Mouse (Mus musculus): ENCODE data around the gene Mmp15. TPM values are rescaled to one million over a fixed set of nuclear protein-coding genes. Genes with fewer than 3 reads are reported as not detected.
A peak's percentile ranks its signal among the peaks of the same experiment; 100 is the strongest.

Gene Mmp15
- polyA plus RNA-seq, 1 experiment from 2014 or later: 18.4 TPM

- WGBS: 94% methylated on average over 5 of the region's 5 CpGs
- Histone ChIP-seq H3K9me3 (no peaks in the 10 kb centered on the region), H3K9ac (peak overlapping the region; percentile 20; the same call in 1 of the 2 replicates), H3K36me3 (peaks cover 64% of the 10 kb centered on the region), H3K27me3 (no peaks in the 10 kb centered on the region), H3K4me1 (replicated peaks) (peaks cover 61% of the 10 kb centered on the region), H3K27ac (no peak overlapping the region; the same call in 1 of the 2 replicates), H3K4me3 (no peak overlapping the region), H3K4me2 (no peak overlapping the region)
- no peak for ATAC-seq (ENCODE audit: low FRiP score)
Observed at GRCm38 (mm10) chr8:95326822-95327221, 25.2 kb upstream of the Mmp15 start.

- no peaks in the 10 kb centered on the region for H3K9me3 ChIP-seq
- no peaks in the 10 kb centered on the region for H3K27me3 ChIP-seq
- WGBS: 87% methylated on average over 45 of the region's 46 CpGs
- H3K36me3 ChIP-seq: peaks cover 64% of the 10 kb centered on the region
- no peak for ATAC-seq (ENCODE audit: low FRiP score)
- H3K27ac ChIP-seq: no peak overlapping the region
- no peak overlapping the region for H3K4me2 ChIP-seq
- H3K4me3 ChIP-seq: no peak overlapping the region
- H3K4me1 ChIP-seq (replicated peaks): peaks cover 67% of the 10 kb centered on the region
- 0 out of 2 replicates have a peak overlapping the region, but pooled peaks have one; percentile 8 for H3K9ac ChIP-seq
Observed at GRCm38 (mm10) chr8:95327866-95328465, 24.1 kb upstream of the Mmp15 start.

- H3K36me3 ChIP-seq: peaks cover 53% of the 10 kb centered on the region
- 86% methylated on average over 1 of the region's 1 CpGs for WGBS
- no peak for ATAC-seq (ENCODE audit: low FRiP score)
Observed at GRCm38 (mm10) chr8:95330367-95330766, 21.7 kb upstream of the Mmp15 start.

GRCm38 (mm10) chr8:95331156-95331719, 20.8 kb upstream of the Mmp15 start:
- Histone ChIP-seq H3K4me1 (replicated peaks) (peaks cover 53% of the 10 kb centered on the region), H3K9ac (peak overlapping the region; percentile 99), H3K4me2 (peak overlapping the region; percentile 74), H3K27ac (peak overlapping the region; percentile 97), H3K36me3 (peaks cover 44% of the 10 kb centered on the region), H3K9me3 (no peaks in the 10 kb centered on the region), H3K4me3 (peak overlapping the region; percentile 85), H3K27me3 (no peaks in the 10 kb centered on the region)
- under 1% methylated on average over 38 of the region's 38 CpGs for WGBS
- peak; percentile 47 for ATAC-seq (ENCODE audit: low FRiP score)

More at GRCm38 (mm10) chr8:95330367-95330766, 21.7 kb upstream of the Mmp15 start:
- Histone ChIP-seq H3K27ac (peak overlapping the region; percentile 97; the same call in 1 of the 2 replicates), H3K9me3 (no peaks in the 10 kb centered on the region), H3K4me1 (replicated peaks) (peaks cover 60% of the 10 kb centered on the region), H3K4me3 (peak overlapping the region; percentile 85), H3K27me3 (no peaks in the 10 kb centered on the region), H3K9ac (peak overlapping the region; percentile 99), H3K4me2 (peak overlapping the region; percentile 74)

GRCm38 (mm10) chr8:95331720-95332436, 20.2 kb upstream of the Mmp15 start, which contains the start of the genes Zfp319 and Usb1:
Gene Zfp319 (minus strand): TSS chr8:95331950.
Gene Usb1 (plus strand): TSS chr8:95332284.
- under 1% methylated on average over 78 of the region's 80 CpGs for WGBS
- ATAC-seq (ENCODE audit: low FRiP score): peak; percentile 92
- H3K9me3 ChIP-seq: no peaks in the 10 kb centered on the region

GRCm38 (mm10) chr8:95332437-95333199, 19.4 kb upstream of the Mmp15 start:
- Histone ChIP-seq H3K9ac (peak overlapping the region; percentile 99), H3K27me3 (no peaks in the 10 kb centered on the region), H3K4me3 (peak overlapping the region; percentile 85), H3K36me3 (peaks cover 36% of the 10 kb centered on the region), H3K9me3 (no peaks in the 10 kb centered on the region), H3K27ac (peak overlapping the region; percentile 97), H3K4me2 (peak overlapping the region; percentile 74), H3K4me1 (replicated peaks) (peaks cover 40% of the 10 kb centered on the region)
- WGBS: 24% methylated on average over 21 of the region's 21 CpGs
- no peak for ATAC-seq (ENCODE audit: low FRiP score)

More at GRCm38 (mm10) chr8:95331720-95332436, 20.2 kb upstream of the Mmp15 start, which contains the start of the genes Zfp319 and Usb1:
- Histone ChIP-seq H3K9ac (peak within 1 kb of the TSS; percentile 99), H3K27me3 (no peaks in the 10 kb centered on the region), H3K4me3 (peak within 1 kb of the TSS; percentile 85), H3K4me1 (replicated peaks) (peaks cover 47% of the 10 kb centered on the region), H3K36me3 (peaks cover 37% of the 10 kb centered on the region), H3K4me2 (peak within 1 kb of the TSS; percentile 74), H3K27ac (peak within 1 kb of the TSS; percentile 97)

- WGBS: 94% methylated on average over 1 of the region's 1 CpGs
- H3K4me3 ChIP-seq: no peak overlapping the region
- H3K4me2 ChIP-seq: no peak overlapping the region
- H3K9ac ChIP-seq: no peak overlapping the region
- no peaks in the 10 kb centered on the region for H3K27me3 ChIP-seq
- H3K27ac ChIP-seq: no peak overlapping the region
- H3K36me3 ChIP-seq: peaks cover 45% of the 10 kb centered on the region
- ATAC-seq (ENCODE audit: low FRiP score): no peak
- no peaks in the 10 kb centered on the region for H3K9me3 ChIP-seq
- H3K4me1 ChIP-seq (replicated peaks): peaks cover 13% of the 10 kb centered on the region
Observed at GRCm38 (mm10) chr8:95335706-95336105, 16.4 kb upstream of the Mmp15 start.

GRCm38 (mm10) chr8:95336363-95336762, 15.7 kb upstream of the Mmp15 start:
- ATAC-seq (ENCODE audit: low FRiP score): no peak
- Histone ChIP-seq H3K4me1 (replicated peaks) (peaks cover 11% of the 10 kb centered on the region), H3K4me3 (no peak overlapping the region), H3K9me3 (no peaks in the 10 kb centered on the region), H3K4me2 (no peak overlapping the region), H3K36me3 (peaks cover 51% of the 10 kb centered on the region), H3K27me3 (no peaks in the 10 kb centered on the region), H3K27ac (no peak overlapping the region), H3K9ac (no peak overlapping the region)

GRCm38 (mm10) chr8:95341721-95342120, 10.3 kb upstream of the Mmp15 start:
- WGBS: 70% methylated on average over 5 of the region's 5 CpGs
- Histone ChIP-seq H3K4me3 (no peak overlapping the region), H3K36me3 (peaks cover 76% of the 10 kb centered on the region), H3K4me2 (no peak overlapping the region), H3K27me3 (no peaks in the 10 kb centered on the region), H3K9me3 (no peaks in the 10 kb centered on the region), H3K4me1 (replicated peaks) (peaks cover under 1% of the 10 kb centered on the region; the same call in 1 of the 2 replicates), H3K27ac (no peak overlapping the region), H3K9ac (no peak overlapping the region)
- ATAC-seq (ENCODE audit: low FRiP score): no peak

- no peaks in the 10 kb centered on the region for H3K9me3 ChIP-seq
- 72% methylated on average over 6 of the region's 6 CpGs for WGBS
- H3K27ac ChIP-seq: no peak overlapping the region
- H3K4me3 ChIP-seq: no peak overlapping the region
- H3K27me3 ChIP-seq: no peaks in the 10 kb centered on the region
- H3K9ac ChIP-seq: no peak overlapping the region
- no peak for ATAC-seq (ENCODE audit: low FRiP score)
- peaks cover 24% of the 10 kb centered on the region for H3K4me1 ChIP-seq (replicated peaks)
- peaks cover 50% of the 10 kb centered on the region for H3K36me3 ChIP-seq
- no peak overlapping the region for H3K4me2 ChIP-seq
Observed at GRCm38 (mm10) chr8:95344668-95345067, 7.4 kb upstream of the Mmp15 start.

- H3K9ac ChIP-seq: no peak overlapping the region
- WGBS: 27% methylated on average over 8 of the region's 8 CpGs
- no peak overlapping the region for H3K27ac ChIP-seq
- 0 out of 2 replicates have a peak, but pooled peaks have one; percentile 29 for ATAC-seq (ENCODE audit: low FRiP score)
- H3K36me3 ChIP-seq: peaks cover 28% of the 10 kb centered on the region
- no peaks in the 10 kb centered on the region for H3K9me3 ChIP-seq
- H3K4me1 ChIP-seq (replicated peaks): peaks cover 37% of the 10 kb centered on the region
- H3K4me2 ChIP-seq: no peak overlapping the region
- no peak overlapping the region for H3K4me3 ChIP-seq
- H3K27me3 ChIP-seq: no peaks in the 10 kb centered on the region
Observed at GRCm38 (mm10) chr8:95346643-95347545, 5.2 kb upstream of the Mmp15 start.

All from hindbrain, embryonic 13.5 days (tissue).